8 mouse cellular contexts compared by ENCODE assay signal in the genomic region with DNA sequence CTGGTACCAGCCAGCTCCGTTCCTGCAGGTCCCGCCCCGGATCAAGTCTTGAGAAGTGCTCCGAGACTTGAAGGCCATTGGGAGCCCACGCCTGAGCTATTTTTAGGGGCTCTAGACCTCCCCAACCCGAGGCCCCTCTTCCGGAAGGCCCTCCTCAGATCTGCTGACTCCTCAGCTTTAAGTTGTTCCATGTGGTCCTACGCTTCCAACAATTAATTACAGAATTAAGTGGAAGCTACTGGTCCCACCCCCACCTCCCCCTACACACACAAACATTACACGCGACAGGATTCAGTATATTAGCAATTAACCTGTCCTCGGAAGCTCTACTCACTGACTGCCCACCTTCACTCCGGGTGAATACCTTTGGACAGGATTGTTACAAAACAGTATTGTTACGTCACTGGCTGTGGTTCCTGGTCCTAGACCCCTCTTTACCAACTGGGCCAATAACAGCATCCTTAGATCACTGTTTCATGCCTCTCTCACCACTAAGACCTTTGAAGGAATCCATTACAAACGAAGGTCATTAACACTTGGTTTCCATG. TPM values are rescaled to one million over a fixed set of nuclear protein-coding genes. Genes with fewer than 3 reads are reported as not detected.
A peak's percentile ranks its signal among the peaks of the same experiment; 100 is the strongest.
DNase-seq lines count a peak whose midpoint lies in the region; ATAC-seq and TF ChIP-seq lines count a peak whose summit lies in the region.

No protein-coding gene starts in this region.

- H3K27ac ChIP-seq in layer of hippocampus, adult 2 months: peak overlapping the region; percentile 83
- H3K27ac ChIP-seq in embryonic facial prominence, embryonic 11.5 days (replicated peaks; ENCODE audit: low read depth, low read length): no peak overlapping the region
- H3K27ac ChIP-seq in intestine, embryonic 14.5 days (ENCODE audit: low read depth): peak overlapping the region; percentile 85
- H3K27ac ChIP-seq in neural tube, embryonic 12.5 days: no peak overlapping the region

- no peak for TF ChIP-seq CTCF in layer of hippocampus, adult 2 months (conservative IDR thresholded peaks at IDR 0.05)

- DNase-seq in layer of hippocampus, adult 2 months (ENCODE audit: low spot score in 2 of 2): no peak
- no peak for DNase-seq in layer of hippocampus, adult 18-20 months (ENCODE audit: low spot score in 2 of 2)
- DNase-seq in embryonic facial prominence, embryonic 11.5 days (ENCODE audit: low spot score): no peak
- no peak for DNase-seq in intestine, embryonic 14.5 days (ENCODE audit: low spot score)
- DNase-seq in spleen, postnatal 4 days (ENCODE audit: low spot score in 2 of 2): no peak
- no peak for DNase-seq in cerebellum, adult 18-20 months
- no peak for DNase-seq in gastrocnemius, postnatal 14 days

- peak overlapping the region; percentile 61 for H3K9ac ChIP-seq in embryonic facial prominence, embryonic 11.5 days (replicated peaks; ENCODE audit: low read length)
- peak overlapping the region; percentile 66 for H3K9ac ChIP-seq in intestine, embryonic 14.5 days (ENCODE audit: low read length)
- peak overlapping the region; percentile 65; the same call in 1 of the 2 replicates for H3K9ac ChIP-seq in neural tube, embryonic 12.5 days

- peak; percentile 35; the same call in 1 of the 2 replicates for ATAC-seq in embryonic facial prominence, embryonic 11.5 days (replicated peaks; ENCODE audit: insufficient number of reproducible peaks, low FRiP score, low TSS enrichment, low read depth)
- no peak; the same call in 1 of the 2 replicates for ATAC-seq in intestine, embryonic 14.5 days (replicated peaks; ENCODE audit: low FRiP score, low TSS enrichment, low read depth)
- ATAC-seq in neural tube, embryonic 12.5 days (ENCODE audit: low FRiP score, low read depth): no peak; the same call in 1 of the 2 replicates

- no peaks in the 10 kb centered on the region for H3K4me1 ChIP-seq in embryonic facial prominence, embryonic 11.5 days (ENCODE audit: control insufficient read depth, insufficient read depth, low read length)
- no peaks in the 10 kb centered on the region; the same call in 1 of the 2 replicates for H3K4me1 ChIP-seq in intestine, embryonic 14.5 days (replicated peaks; ENCODE audit: control insufficient read depth, insufficient read depth, low read length)
- no peaks in the 10 kb centered on the region for H3K4me1 ChIP-seq in neural tube, embryonic 12.5 days

- H3K9me3 ChIP-seq in embryonic facial prominence, embryonic 11.5 days (replicated peaks; ENCODE audit: control insufficient read depth, low read length): no peaks in the 10 kb centered on the region
- H3K9me3 ChIP-seq in intestine, embryonic 14.5 days (ENCODE audit: control insufficient read depth, low read length): no peaks in the 10 kb centered on the region
- no peaks in the 10 kb centered on the region for H3K9me3 ChIP-seq in neural tube, embryonic 12.5 days

- no peaks in the 10 kb centered on the region for H3K36me3 ChIP-seq in embryonic facial prominence, embryonic 11.5 days (replicated peaks; ENCODE audit: control insufficient read depth, insufficient read depth, low read depth, low read length)
- H3K36me3 ChIP-seq in intestine, embryonic 14.5 days (ENCODE audit: control insufficient read depth, insufficient read depth, low read length): no peaks in the 10 kb centered on the region
- H3K36me3 ChIP-seq in neural tube, embryonic 12.5 days: no peaks in the 10 kb centered on the region

- no peaks in the 10 kb centered on the region for H3K27me3 ChIP-seq in embryonic facial prominence, embryonic 11.5 days (ENCODE audit: control insufficient read depth, insufficient read depth, low read length)
- no peaks in the 10 kb centered on the region for H3K27me3 ChIP-seq in intestine, embryonic 14.5 days (replicated peaks; ENCODE audit: control insufficient read depth, insufficient read depth, low read length)
- H3K27me3 ChIP-seq in neural tube, embryonic 12.5 days (replicated peaks): no peaks in the 10 kb centered on the region

- intact Hi-C loops in gastrocnemius, postnatal 14 days (cut with DNase I; ENCODE audit: low total_unique reads): no loop called here

- H3K4me2 ChIP-seq in embryonic facial prominence, embryonic 11.5 days (ENCODE audit: low read depth, low read length): peak overlapping the region; percentile 38
- H3K4me2 ChIP-seq in intestine, embryonic 14.5 days (ENCODE audit: low read length): peak overlapping the region; percentile 50
- peak overlapping the region; percentile 65 for H3K4me2 ChIP-seq in neural tube, embryonic 12.5 days (replicated peaks)

- 31% methylated on average over 14 of the region's 14 CpGs for WGBS in embryonic facial prominence, embryonic 11.5 days
- WGBS in intestine, embryonic 14.5 days: 27% methylated on average over 14 of the region's 14 CpGs
- WGBS in neural tube, embryonic 12.5 days: 33% methylated on average over 14 of the region's 14 CpGs

- peak overlapping the region; percentile 69 for H3K4me3 ChIP-seq in layer of hippocampus, adult 2 months
- peak overlapping the region; percentile 46 for H3K4me3 ChIP-seq in embryonic facial prominence, embryonic 11.5 days (ENCODE audit: low read depth, low read length)
- H3K4me3 ChIP-seq in intestine, embryonic 14.5 days (ENCODE audit: low read depth, low read length): peak overlapping the region; percentile 53
- H3K4me3 ChIP-seq in neural tube, embryonic 12.5 days: peak overlapping the region; percentile 54

RNA-seq across cellular contexts. Expression of a gene that starts 0.4 kb away (rescaled TPM):
- 10 to 100 TPM; 39.0 to 43.9 TPM for total RNA-seq in layer of hippocampus, adult 2 months (2021)
- 10 to 100 TPM; 42.8 to 46.5 TPM for total RNA-seq in layer of hippocampus, adult 18-20 months (2021)
- polyA plus RNA-seq in embryonic facial prominence, embryonic 11.5 days (2014; fragmentation: Nextera tagmentation; extraction: Ambion mirVana): 77.3 and 79.1 TPM in 2 replicates
- 56.7 and 56.8 TPM in 2 replicates for polyA plus RNA-seq in intestine, embryonic 14.5 days (2014; fragmentation: Nextera tagmentation; extraction: Ambion mirVana)
- polyA plus RNA-seq in neural tube, embryonic 12.5 days (2016; fragmentation: Nextera tagmentation; extraction: Ambion mirVana): 42.6 and 43.6 TPM in 2 replicates
- total RNA-seq in gastrocnemius, postnatal 14 days (2021): 1 to 10 TPM; 4.3 to 5.2 TPM

Comparison
In these comparisons a context has a peak if more than half of its experiments do, and no peak if none do; other contexts are left out.
1. H3K27ac ChIP-seq: peak in layer of hippocampus, adult 2 months (single experiment) and intestine, embryonic 14.5 days (single experiment); none in embryonic facial prominence, embryonic 11.5 days (single experiment) and neural tube, embryonic 12.5 days (single experiment).
2. RNA of a gene that starts 0.4 kb away (total RNA-seq): 42.8 to 46.5 TPM in layer of hippocampus, adult 18-20 months and 39.0 to 43.9 TPM in layer of hippocampus, adult 2 months; 4.3 to 5.2 TPM in gastrocnemius, postnatal 14 days; every median in the first group is over 4 times any median in the second.
3. Peak in every context shown above with its lines, with median percentiles within 50 percentile points of each other: H3K4me3 ChIP-seq, H3K4me2 ChIP-seq and H3K9ac ChIP-seq.